39 mouse cellular contexts compared by ENCODE assay signal in genomic region chr6:128427571-128427970, GRCm38 (mm10). TPM values are rescaled to one million over a fixed set of nuclear protein-coding genes. Genes with fewer than 3 reads are reported as not detected.
"Had no signal": no experiment of that assay in that cellular context is flagged by ENCODE, and none has a peak within 500 bp of the region (broad histone marks: within the 10 kb centered on the region; RNA-seq: fewer than 3 reads in every experiment).

No protein-coding gene starts in this region.

- ATAC-seq: hindbrain, embryonic 16.5 days; hindbrain, postnatal 0 days; inflammation-experienced regulatory T-cells, adult 6 months; intestine, embryonic 15.5 days; intestine, embryonic 16.5 days; intestine, postnatal 0 days had no signal

- H3K4me1 ChIP-seq: heart, embryonic 10.5 days; intestine, embryonic 15.5 days had no signal

- H3K4me3 ChIP-seq: heart, embryonic 10.5 days; heart, embryonic 12.5 days; heart, embryonic 13.5 days; heart, embryonic 15.5 days; hindbrain, embryonic 10.5 days; hindbrain, embryonic 12.5 days; hindbrain, embryonic 13.5 days; hindbrain, embryonic 15.5 days; intestine, embryonic 15.5 days; kidney, embryonic 15.5 days; layer of hippocampus, adult 2 months had no signal

- H3K9me3 ChIP-seq: heart, embryonic 10.5 days; heart, embryonic 12.5 days; heart, embryonic 13.5 days; heart, embryonic 15.5 days; hindbrain, embryonic 10.5 days; hindbrain, embryonic 12.5 days; hindbrain, embryonic 13.5 days; hindbrain, embryonic 15.5 days; intestine, embryonic 15.5 days; kidney, embryonic 15.5 days had no signal

- DNase-seq: heart, postnatal 10 days; heart, postnatal 14 days; heart, postnatal 36 days; heart, postnatal 4 days; kidney, adult 11 months; kidney, adult 18-20 months; kidney, postnatal 10 days; kidney, postnatal 25 days; kidney, postnatal 4 days; layer of hippocampus, adult 9-11 months; layer of hippocampus, postnatal 36 days had no signal

- H3K27me3 ChIP-seq: heart, embryonic 12.5 days; heart, embryonic 13.5 days; heart, embryonic 15.5 days; hindbrain, embryonic 12.5 days; hindbrain, embryonic 13.5 days; hindbrain, embryonic 15.5 days; intestine, embryonic 15.5 days; kidney, embryonic 15.5 days had no signal

- H3K4me2 ChIP-seq: heart, embryonic 11.5 days; heart, embryonic 12.5 days; heart, embryonic 13.5 days; heart, embryonic 15.5 days; hindbrain, embryonic 12.5 days; hindbrain, embryonic 13.5 days; hindbrain, embryonic 14.5 days; hindbrain, embryonic 15.5 days; intestine, embryonic 15.5 days; kidney, embryonic 15.5 days had no signal

- H3K27ac ChIP-seq: heart, embryonic 10.5 days; heart, embryonic 13.5 days; heart, embryonic 15.5 days; hindbrain, embryonic 10.5 days; hindbrain, embryonic 12.5 days; hindbrain, embryonic 13.5 days; hindbrain, embryonic 14.5 days; hindbrain, embryonic 15.5 days; hindbrain, postnatal 0 days; intestine, embryonic 15.5 days; kidney, postnatal 0 days; layer of hippocampus, adult 2 months had no signal

- H3K9ac ChIP-seq: heart, embryonic 12.5 days; heart, embryonic 13.5 days; heart, embryonic 15.5 days; hindbrain, embryonic 12.5 days; hindbrain, embryonic 13.5 days; hindbrain, embryonic 14.5 days; hindbrain, embryonic 15.5 days; intestine, embryonic 15.5 days; kidney, embryonic 15.5 days had no signal

RNA-seq across cellular contexts. Expression of gene Gm44596, which starts 52.3 kb away (rescaled TPM):
- polyA plus RNA-seq: heart, embryonic 10.5 days; heart, embryonic 11.5 days; heart, embryonic 12.5 days; heart, embryonic 13.5 days; heart, embryonic 14.5 days; heart, embryonic 15.5 days; heart, embryonic 16.5 days; heart, postnatal 0 days; hindbrain, embryonic 10.5 days; hindbrain, embryonic 11.5 days; hindbrain, embryonic 12.5 days; hindbrain, embryonic 13.5 days; hindbrain, embryonic 14.5 days; hindbrain, embryonic 15.5 days; hindbrain, embryonic 16.5 days; hindbrain, postnatal 0 days; inflammation-experienced regulatory T-cells, adult 6 months; intestine, embryonic 14.5 days; intestine, embryonic 15.5 days; intestine, embryonic 16.5 days; intestine, postnatal 0 days; kidney, adult 2 months; kidney, embryonic 14.5 days; kidney, embryonic 15.5 days; kidney, embryonic 16.5 days; kidney, postnatal 0 days; large intestine, adult 2 months had no signal

RNA-seq across cellular contexts. Expression of gene Tex52, which starts 52.3 kb away (rescaled TPM):
- polyA plus RNA-seq: heart, postnatal 0 days; intestine, embryonic 14.5 days; intestine, embryonic 16.5 days; intestine, postnatal 0 days; kidney, adult 2 months; kidney, postnatal 0 days had no signal
